Mouse (Mus musculus) adrenal gland, adult 8-10 months (tissue): Measurements from ENCODE around the gene Cldn16. TPM values are rescaled to one million over a fixed set of nuclear protein-coding genes. Genes with fewer than 3 reads are reported as not detected.
"Not testable (repeated sequence)": the region's sequence is repeated elsewhere in the genome, so short reads cannot be mapped to it uniquely, and the experiment has no call there.

ENCODE experiments used
- DNase-seq: peaks from one replicate; pipeline ENCODE4 v3.0.0; 2022
- total RNA-seq, 4 experiments: library from RNA; stranded (reverse); gene quantifications; 2 replicates each; pipeline ENCODE4 v1.2.4; 2022

Cldn16 gene
- not detected for total RNA-seq

DNA sequence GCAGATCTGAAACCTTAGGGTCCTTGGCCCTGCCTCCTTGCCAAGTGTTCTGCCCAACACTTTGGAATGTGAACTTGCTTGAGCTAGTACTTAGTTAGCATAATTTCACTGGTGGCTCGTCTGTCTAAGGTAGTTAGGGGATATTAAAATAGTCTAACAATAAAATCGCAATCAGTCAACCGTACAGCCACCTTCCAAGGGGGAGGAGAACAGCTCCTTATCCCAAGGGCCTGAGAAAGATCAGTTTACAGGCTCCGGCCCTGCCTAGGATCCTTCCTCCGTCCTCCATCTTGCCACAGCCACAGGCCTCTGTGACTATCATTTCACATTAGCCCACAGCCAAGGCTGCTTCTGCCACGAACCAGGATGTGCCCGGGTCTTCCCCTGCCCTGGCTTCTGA is at the start of gene Cldn16:
Gene Cldn16, plus strand, starts transcription at position 301 of the 400 bp plus-strand sequence.
- DNase-seq: no peak

- DNase-seq: no peak
Observed at GRCm38 (mm10) chr16:26418616-26419015, 44.3 kb upstream of the Cldn16 start.

GRCm38 (mm10) chr16:26422078-26422477 is 40.9 kb upstream of the Cldn16 start:
- DNase-seq: no peak

- no peak for DNase-seq
Observed at GRCm38 (mm10) chr16:26430246-26430645, 32.7 kb upstream of the Cldn16 start.

DNA sequence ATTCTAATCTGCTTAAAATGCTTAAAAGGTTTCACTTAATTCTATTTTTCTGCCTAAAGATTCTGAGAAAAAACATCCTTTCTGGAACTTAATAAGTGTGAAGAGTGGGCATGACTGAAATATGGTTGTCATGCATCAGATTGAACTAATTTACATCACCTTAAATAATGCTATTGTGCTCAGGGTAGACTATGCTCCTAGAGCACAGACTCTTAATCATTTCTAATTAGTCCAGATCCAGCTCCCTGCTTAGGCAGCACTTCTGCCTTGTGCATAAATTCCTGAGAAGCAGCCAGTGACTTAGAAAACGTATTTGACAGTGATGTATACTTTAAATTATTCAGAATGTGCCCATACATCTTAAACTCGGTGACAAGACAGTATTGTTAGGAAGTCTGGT is 29.4 kb upstream of the Cldn16 start:
- no peak for DNase-seq

GRCm38 (mm10) chr16:26440031-26440430 is 22.9 kb upstream of the Cldn16 start:
- DNase-seq: no peak

DNA sequence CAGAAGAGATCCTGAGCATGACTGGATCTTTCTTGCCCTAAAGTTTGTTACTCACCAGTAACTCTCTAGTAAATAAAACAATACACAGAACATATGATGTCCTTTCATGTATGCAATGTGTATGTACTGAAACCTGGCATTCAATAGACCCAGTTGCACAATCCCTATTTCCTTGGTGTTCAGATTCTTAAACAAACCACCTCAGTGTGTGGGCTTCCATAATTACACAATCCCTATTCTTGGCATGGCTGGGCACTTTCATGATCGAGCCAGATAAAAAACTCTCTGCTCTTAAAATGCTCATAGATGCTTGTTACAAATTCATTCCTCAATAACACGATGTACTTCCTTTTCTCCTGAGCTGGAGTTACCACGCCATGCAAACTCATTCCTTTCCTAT is 21.8 kb upstream of the Cldn16 start:
- no peak for DNase-seq

- no peak for DNase-seq
Observed at GRCm38 (mm10) chr16:26444843-26445242, 18.1 kb upstream of the Cldn16 start.

DNA sequence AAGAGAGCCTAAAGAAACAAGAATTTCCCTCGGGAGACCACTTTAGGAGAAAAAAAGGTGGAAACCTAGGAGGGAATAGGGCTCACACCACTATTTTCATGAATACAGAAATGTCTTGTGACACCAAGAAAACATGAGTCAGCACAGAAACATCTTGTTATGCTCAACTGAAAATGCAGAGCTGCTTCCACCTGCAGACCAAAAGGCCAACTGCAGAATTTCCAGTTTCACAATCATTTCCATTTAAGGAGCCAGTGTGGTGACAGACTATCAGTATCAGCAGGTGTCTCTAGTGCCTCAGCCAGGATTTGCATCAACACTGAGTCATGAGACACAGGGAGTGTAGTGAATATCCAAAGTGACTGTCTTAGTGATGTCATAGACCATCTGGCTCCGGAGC is 15.3 kb upstream of the Cldn16 start:
- no peak for DNase-seq

DNA sequence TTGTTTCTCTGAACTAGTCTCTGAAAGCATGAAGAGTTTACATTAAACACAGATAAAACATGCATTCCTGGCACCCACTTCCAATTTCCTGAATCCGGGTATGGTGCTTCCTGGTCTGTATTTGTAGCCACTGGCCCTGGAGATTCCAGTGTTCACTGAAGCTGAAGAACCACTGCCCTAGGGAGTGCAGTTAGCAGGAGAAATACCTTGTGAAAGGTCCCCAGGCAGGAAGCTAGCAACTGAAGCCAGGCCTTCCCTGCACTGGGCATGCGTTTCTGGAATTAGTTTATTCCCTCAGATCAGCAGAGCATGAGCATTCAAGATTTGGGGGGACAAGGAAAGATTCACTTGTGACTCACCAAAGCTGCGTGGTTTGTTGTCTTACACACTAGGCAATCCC is 8.8 kb upstream of the Cldn16 start:
- no peak for DNase-seq

DNA sequence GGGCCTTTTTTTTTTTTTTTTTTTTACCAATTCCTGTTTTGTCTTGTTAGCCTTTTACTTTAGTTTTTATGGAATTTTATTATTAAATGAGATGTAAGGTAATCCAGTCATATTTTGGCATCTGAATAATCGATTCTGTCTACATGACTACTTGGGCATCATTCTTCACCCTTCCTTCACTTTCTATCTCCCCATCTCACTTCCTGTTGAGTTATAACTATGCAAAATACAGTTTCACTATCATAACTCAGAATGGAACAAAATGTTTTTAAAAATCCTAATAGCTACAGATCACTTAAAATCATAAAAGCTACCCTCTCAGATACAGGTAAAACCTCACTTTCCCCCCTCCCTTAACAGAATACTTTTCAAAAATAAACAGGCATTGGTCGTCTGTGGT is 6.8 kb upstream of the Cldn16 start:
- no peak for DNase-seq

DNA sequence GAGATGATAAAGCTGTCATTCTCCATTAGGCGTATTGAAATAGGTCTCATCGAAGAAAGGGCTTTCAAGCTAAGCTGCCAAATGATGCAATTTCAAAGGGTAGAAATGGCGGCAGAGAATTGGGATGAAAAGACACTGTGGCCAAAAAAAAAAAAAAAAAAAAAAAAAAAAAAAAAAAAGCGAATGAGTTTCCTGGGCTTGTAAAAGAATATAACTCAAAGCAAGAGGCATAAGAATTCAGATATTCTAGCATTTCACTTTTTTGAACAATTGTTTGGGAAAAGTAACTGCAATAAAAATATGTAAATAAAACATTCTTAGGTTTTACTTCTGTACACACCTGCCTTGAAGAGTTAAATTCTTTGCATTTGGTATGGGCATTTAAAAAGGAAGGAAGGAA is 3.6 kb downstream of the Cldn16 start:
- no peak for DNase-seq

GRCm38 (mm10) chr16:26471254-26471653 is 8.3 kb downstream of the Cldn16 start:
- no peak for DNase-seq

DNA sequence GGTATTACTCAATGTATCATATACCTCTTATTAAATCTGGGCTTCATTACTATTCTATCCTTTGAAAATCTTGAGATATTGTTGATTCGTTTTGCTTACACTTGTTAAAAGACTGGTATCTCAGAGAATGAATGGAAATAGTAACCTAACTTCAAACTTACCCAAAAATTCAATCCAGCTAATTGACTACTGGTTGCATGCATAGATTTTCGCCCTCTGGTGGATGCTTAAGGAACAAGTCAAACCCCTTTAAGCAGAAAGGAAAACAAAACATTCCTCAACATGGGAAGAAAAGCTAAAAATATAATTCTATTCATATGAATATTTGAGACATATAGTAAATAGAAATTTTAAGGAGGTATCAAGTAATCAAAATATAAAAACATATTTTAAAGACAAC is 32.8 kb downstream of the Cldn16 start:
- no peak for DNase-seq

DNA sequence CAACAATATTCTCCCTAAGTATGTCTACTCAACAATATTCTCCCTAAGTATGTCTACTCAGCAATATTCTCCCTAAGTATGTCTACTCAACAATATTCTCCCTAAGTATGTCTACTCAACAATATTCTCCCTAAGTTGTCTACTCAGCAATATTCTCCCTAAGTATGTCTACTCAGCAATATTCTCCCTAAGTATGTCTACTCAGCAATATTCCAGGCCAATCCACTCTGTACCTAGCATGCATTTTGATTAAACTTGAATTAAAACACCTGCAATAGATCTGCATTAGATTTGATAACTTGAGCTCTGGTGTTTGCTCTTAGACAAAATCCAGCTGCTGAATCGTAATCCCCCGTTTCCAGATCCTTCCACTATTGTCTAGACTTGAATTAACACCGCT is 36.8 kb downstream of the Cldn16 start:
- DNase-seq: not testable (repeated sequence)

- DNase-seq: no peak
Observed at GRCm38 (mm10) chr16:26500738-26501137, 37.8 kb downstream of the Cldn16 start.

DNA sequence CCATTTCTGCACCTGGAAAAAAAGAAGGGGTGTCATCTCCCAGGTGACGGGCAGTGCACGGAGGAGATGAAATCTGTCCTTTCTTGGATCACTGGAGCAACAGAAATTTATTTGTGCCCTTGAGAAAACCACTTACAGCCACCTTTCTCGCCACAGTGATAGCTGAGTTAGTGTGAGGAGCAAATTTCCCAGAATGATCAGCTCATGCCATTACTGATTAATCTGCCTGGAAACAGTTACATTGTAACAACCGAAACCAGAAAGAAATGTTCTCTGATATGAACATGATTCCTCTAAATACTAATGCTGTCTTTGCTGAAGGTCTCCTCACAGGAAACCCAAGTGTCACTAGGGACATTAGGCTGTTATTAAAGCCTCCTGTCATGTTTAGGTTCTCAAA is 42.0 kb downstream of the Cldn16 start:
- DNase-seq: no peak

DNA sequence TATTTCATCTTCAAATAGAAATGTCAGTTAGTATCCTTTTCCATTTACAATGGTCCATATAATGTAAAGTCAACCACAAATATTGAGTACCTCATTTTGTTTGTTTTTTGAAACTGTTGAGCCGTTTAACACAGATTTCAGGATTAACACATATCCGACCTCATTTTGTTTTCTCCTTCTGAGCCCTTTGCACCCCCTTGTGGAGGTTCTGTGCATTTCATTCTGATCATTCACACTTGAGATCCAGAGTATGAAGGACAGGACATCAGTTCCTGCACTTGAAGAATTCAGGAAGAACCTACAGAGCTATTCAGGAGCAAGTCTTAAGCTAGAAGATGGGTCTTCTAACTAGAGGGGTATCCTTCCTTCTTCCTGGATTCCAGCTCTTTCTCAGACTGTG is 56.7 kb downstream of the Cldn16 start:
- no peak for DNase-seq

GRCm38 (mm10) chr16:26525832-26526231 is 62.9 kb downstream of the Cldn16 start:
- DNase-seq: no peak

DNA sequence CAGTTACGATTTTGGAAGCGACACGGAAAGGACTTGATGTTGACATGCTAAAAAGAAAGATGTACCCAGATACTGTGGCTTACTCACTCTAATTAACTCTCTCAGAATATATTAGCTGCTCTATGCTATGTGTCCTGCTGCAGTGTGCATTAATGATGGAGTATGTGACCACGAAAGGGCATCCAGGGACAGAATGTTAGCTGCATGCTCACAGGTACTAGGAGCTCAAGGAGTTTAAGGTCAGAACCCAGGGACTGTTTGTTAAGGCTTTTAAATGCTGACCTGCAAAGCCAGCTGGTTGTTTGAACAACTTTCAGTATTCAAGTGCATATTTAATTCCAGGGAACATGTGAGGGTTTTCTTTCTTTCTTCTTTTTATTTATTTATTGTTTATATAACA is 63.7 kb downstream of the Cldn16 start, which contains the start of gene Tmem207:
Gene Tmem207, minus strand, starts transcription at position 101 of the 400 bp plus-strand sequence.
- DNase-seq: no peak

- no peak for DNase-seq
Observed at GRCm38 (mm10) chr16:26527931-26528666, 65.2 kb downstream of the Cldn16 start.

DNA sequence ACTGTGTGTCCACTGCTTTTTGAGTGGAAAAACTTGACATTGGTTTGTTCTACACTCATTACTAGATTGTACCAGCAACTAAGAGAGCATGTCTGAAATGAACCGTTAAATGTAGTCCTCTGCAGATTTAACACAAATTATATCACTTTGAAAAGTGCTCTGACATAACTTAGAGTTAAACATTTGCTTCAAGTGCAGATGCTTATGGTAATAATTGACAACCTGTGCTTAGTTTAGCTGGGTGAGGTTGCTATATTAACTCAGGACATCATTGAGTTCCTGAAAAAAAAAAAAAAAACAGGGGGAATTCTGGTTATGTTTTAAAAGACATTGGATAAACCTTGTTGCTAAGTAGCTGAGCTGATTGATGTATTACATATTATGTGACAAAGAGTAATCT is 67.5 kb downstream of the Cldn16 start:
- DNase-seq: no peak

DNA sequence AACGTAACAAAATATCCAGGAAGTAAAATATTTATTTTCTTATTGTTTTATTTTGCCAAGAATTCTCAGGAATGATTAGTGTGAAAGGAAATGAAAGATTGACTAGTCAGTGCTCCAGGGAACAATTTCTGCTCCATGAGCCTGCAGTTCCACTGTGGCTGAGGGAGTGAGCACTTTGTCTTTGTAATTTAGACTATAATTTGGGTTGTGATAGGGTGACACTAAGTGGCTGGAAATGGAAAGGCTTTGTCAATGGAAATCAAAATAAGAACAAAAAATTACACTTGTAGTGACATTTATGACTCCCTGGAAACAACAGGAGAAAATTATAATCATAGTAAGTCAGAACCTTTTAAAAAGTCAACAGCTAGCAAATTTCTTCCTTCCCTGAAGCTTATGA is 69.4 kb downstream of the Cldn16 start:
- DNase-seq: no peak
